Mouse (Mus musculus) midbrain, embryonic 14.5 days (tissue): ENCODE measurements around the gene Ncam2. TPM values are rescaled to one million over a fixed set of nuclear protein-coding genes. Genes with fewer than 3 reads are reported as not detected.

Experiments
- ATAC-seq: fragments of 200-750 bp; cut with Nextera tagmentation; 2 replicates; pipeline ENCODE4 v1.8.0; 2017; ENCODE audit warnings: moderate number of reproducible peaks, moderate library complexity; ENCODE audit not compliant: low FRiP score, low TSS enrichment
- DNase-seq: peaks from one replicate; pipeline ENCODE4 v3.0.0-alpha.2; 2015
- H3K27ac ChIP-seq: fragments of 300-500 bp; sonication (generic); replicated peaks from 2 replicates; pipeline ENCODE4 v1.5.1; 2014; ENCODE audit warnings: mild to moderate bottlenecking, low read depth, low read length, moderate library complexity
- H3K27me3 ChIP-seq: fragments of 300-500 bp; sonication (generic); 2 replicates; pipeline ENCODE4 v1.6.1; 2014; ENCODE audit warnings: low read length, control low read depth, mixed read lengths; ENCODE audit not compliant: control insufficient read depth, insufficient read depth
- H3K36me3 ChIP-seq: fragments of 300-500 bp; sonication (generic); 2 replicates; pipeline ENCODE4 v1.6.1; 2014; ENCODE audit warnings: low read length, control low read depth; ENCODE audit not compliant: control insufficient read depth, insufficient read depth
- H3K4me1 ChIP-seq: fragments of 300-500 bp; sonication (generic); 2 replicates; pipeline ENCODE4 v1.6.1; 2014; ENCODE audit warnings: mild to moderate bottlenecking, antibody characterized with exemption, low read length, control low read depth; ENCODE audit not compliant: control insufficient read depth, insufficient read depth
- H3K4me2 ChIP-seq: fragments of 300-500 bp; sonication (generic); 2 replicates; pipeline ENCODE4 v1.6.1; 2014; ENCODE audit warnings: mild to moderate bottlenecking, low read length, moderate library complexity
- H3K4me3 ChIP-seq: fragments of 300-500 bp; sonication (generic); replicated peaks from 2 replicates; pipeline ENCODE4 v1.5.1; 2014; ENCODE audit warnings: low read depth, low read length
- H3K9ac ChIP-seq: fragments of 300-500 bp; sonication (generic); replicated peaks from 2 replicates; pipeline ENCODE4 v1.6.1; 2014; ENCODE audit warnings: mild to moderate bottlenecking, low read length, moderate library complexity
- H3K9me3 ChIP-seq: fragments of 300-500 bp; sonication (generic); 2 replicates; pipeline ENCODE4 v1.6.1; 2016; ENCODE audit warnings: low read length, control low read depth, mixed read lengths; ENCODE audit not compliant: control insufficient read depth
- WGBS: fragments of 180-500 bp; shearing (Covaris S2); extraction: QIAGEN DNeasy Blood & Tissue Kit; methylation state at CpG from one replicate; pipeline ENCODE4 v1.1.7; 2014; 5-methylcytosine and 5-hydroxymethylcytosine counted together
- polyA plus RNA-seq: library from polyadenylated mRNA; unstranded; fragments of >200 nt; fragmentation: Nextera tagmentation; extraction: Ambion mirVana; gene quantifications from 2 replicates; pipeline ENCODE4 v1.2.1, GENCODE M21; 2014

Gene Ncam2
- polyA plus RNA-seq, 1 experiment from 2014 or later, result 25.0 TPM

DNA sequence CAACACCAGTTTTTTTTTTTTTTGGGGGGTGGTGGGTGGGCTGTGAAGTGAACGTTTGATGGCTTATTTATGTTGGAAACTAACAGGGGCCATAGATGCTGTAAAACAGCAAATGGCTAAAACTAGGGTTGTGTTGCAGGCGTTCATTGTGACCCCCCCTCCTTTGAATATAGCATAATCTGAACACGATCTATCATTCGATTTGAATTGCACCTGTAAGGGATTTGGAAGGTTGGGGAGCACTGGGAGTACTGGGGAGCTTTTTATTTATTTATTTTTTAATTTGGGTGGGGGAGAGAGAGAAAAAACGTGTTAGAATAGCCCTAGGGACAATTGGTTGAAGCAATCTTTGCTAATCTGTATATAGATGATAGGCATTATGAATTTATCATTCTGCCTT lies 974 bp downstream of the Ncam2 start:
- Histone ChIP-seq H3K4me1 (peaks cover 16% of the 10 kb centered on the region), H3K27ac (peak overlapping the region; percentile 88), H3K27me3 (no peaks in the 10 kb centered on the region), H3K4me3 (peak overlapping the region; percentile 61), H3K9ac (peak overlapping the region; percentile 61), H3K4me2 (peak overlapping the region; percentile 66), H3K36me3 (no peaks in the 10 kb centered on the region), H3K9me3 (no peaks in the 10 kb centered on the region)
- DNase-seq (peak; percentile 58), ATAC-seq (no peak)
- WGBS, result 20% methylated on average over 5 of the region's 5 CpGs

DNA sequence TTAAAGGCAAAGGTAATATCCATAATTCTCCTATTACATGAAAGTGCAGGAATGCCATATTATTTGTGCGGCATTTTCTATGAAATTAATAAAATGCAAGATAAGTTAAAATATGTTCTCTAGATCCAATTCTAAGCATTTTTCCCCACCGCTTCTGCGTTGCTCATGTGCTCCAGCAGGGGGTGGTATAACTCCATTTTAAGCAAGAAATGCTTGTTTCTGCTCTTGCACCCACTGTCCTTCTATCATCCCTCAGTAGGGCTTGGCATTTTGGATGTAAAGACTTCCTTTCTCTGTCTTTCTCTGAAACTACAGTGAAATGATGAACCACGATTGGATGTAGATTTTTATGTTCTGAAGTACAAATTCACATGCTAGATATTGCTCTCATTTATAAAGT lies 1.5 kb downstream of the Ncam2 start:
- DNase-seq (peak; percentile 93), ATAC-seq (0 out of 2 replicates have a peak, but pooled peaks have one; percentile 21)
- Histone ChIP-seq H3K36me3 (no peaks in the 10 kb centered on the region), H3K9me3 (no peaks in the 10 kb centered on the region), H3K4me2 (peak overlapping the region; percentile 66), H3K27me3 (no peaks in the 10 kb centered on the region), H3K27ac (peak overlapping the region; percentile 88), H3K9ac (peak overlapping the region; percentile 65), H3K4me3 (peak overlapping the region; percentile 61), H3K4me1 (peaks cover 16% of the 10 kb centered on the region)
- 4% methylated on average over 4 of the region's 4 CpGs for WGBS

DNA sequence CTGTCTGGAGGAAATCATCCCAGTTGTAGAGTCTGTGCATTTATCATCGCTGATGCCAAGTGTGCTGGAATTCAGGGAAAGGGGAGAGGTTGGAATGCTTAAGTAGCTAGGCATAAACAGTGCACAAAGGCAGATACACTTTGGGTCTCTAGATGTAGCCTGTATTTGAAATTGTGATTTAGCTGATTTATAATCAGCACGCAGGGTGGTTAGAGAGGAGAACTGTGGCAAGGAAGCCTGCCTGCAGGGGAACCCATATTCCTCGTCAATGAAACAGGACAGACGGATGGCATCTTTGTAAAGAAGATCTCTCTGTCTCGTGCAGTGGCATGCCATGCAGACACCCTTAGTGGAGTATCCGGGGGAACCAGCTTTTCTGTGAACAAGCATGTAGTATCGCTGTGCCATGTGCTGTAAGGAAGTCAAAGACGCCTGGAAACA lies 2.2 kb downstream of the Ncam2 start:
- Histone ChIP-seq H3K27me3 (no peaks in the 10 kb centered on the region), H3K4me3 (peak overlapping the region; percentile 61), H3K9ac (peak overlapping the region; percentile 65), H3K4me1 (peaks cover 16% of the 10 kb centered on the region), H3K4me2 (peak overlapping the region; percentile 66), H3K27ac (peak overlapping the region; percentile 87), H3K9me3 (no peaks in the 10 kb centered on the region), H3K36me3 (no peaks in the 10 kb centered on the region)
- 20% methylated on average over 8 of the region's 8 CpGs for WGBS
- DNase-seq, result peak; percentile 69
- ATAC-seq, result 0 out of 2 replicates have a peak, but pooled peaks have one; percentile 14

DNA sequence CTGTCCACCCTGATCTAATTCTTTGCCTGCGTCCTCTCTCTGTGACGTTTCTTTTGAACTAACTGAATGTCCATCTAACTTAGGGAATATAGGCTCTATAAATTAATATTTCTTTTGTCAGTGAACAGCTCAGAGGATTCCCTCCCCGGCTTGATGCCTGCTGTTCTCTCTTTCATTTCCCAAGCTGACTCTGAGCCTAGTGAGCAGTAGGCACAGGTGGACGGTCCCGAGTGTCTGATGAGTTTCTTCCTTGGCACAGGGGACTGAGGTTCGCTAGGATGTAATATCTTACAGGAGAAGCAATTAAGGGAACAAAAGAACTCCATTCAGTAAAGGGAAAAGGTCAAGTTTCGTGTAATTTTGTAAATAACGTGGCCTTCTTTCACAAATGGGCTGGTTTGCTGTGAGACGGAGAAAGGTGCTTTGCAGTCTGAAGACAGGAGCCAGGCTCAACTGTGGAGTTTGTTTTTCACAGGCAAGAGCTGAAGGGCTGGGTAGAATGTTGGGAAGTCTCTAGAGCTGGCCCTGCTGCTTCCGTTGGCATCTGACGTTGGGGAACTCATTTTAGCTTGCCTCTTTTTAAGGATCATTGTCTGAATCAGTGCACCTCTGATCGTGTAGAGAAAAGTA lies 4.0 kb downstream of the Ncam2 start:
- H3K4me1 ChIP-seq, result peaks cover 16% of the 10 kb centered on the region
- peak overlapping the region; percentile 25 for H3K4me3 ChIP-seq
- H3K9ac ChIP-seq, result peak overlapping the region; percentile 47
- peak overlapping the region; percentile 66 for H3K4me2 ChIP-seq
- peak; percentile 41 for DNase-seq
- H3K27me3 ChIP-seq, result no peaks in the 10 kb centered on the region
- no peak for ATAC-seq
- no peaks in the 10 kb centered on the region for H3K36me3 ChIP-seq
- H3K9me3 ChIP-seq, result no peaks in the 10 kb centered on the region
- H3K27ac ChIP-seq, result peak overlapping the region; percentile 67; the same call in 1 of the 2 replicates
- 57% methylated on average over 12 of the region's 12 CpGs for WGBS

DNA sequence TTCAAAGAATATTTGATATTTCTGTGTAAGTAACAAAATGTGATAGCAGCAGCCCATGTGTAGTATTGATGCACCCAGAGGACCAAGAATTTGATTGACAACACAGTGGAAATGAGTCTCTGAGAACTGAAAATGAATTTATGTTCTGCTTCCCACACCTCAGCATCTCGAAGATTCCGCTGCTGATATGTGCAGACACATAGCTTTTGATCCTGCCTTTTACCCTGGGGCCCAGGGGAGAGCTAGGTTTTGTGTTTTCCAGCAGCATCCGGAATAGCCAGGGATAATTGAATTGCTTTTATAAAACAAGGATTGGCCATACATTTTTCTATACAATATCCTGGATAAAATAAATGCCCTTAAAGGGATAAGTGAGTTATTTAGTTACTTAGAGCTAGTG lies 20.7 kb downstream of the Ncam2 start:
- Histone ChIP-seq H3K4me2 (no peak overlapping the region), H3K4me3 (no peak overlapping the region), H3K27me3 (no peaks in the 10 kb centered on the region), H3K4me1 (no peaks in the 10 kb centered on the region), H3K9ac (no peak overlapping the region), H3K36me3 (no peaks in the 10 kb centered on the region), H3K27ac (peak overlapping the region; percentile 32; the same call in 1 of the 2 replicates), H3K9me3 (no peaks in the 10 kb centered on the region)
- ATAC-seq (no peak), DNase-seq (peak; percentile 74)
- WGBS, result 20% methylated on average over 3 of the region's 3 CpGs

DNA sequence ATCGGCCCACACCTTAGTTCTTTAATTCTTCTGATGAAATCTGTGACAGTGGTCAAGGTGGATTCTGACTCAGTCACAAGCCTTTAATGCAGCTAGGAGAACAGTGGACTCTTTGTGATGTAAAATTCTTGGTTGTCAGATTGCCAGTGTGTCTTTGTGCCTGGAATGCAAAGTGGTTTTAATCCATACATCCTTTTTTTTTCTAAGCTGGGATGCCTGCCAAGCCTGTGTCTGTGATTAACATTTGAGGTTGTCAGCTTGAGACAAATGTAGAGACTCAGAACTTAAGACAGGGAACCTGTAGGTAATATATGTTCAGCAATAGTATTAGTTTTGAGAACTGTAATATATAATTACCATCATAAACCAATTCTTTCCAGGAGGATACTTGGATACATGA lies 23.3 kb downstream of the Ncam2 start:
- H3K27me3 ChIP-seq, result no peaks in the 10 kb centered on the region
- H3K4me3 ChIP-seq, result no peak overlapping the region
- DNase-seq, result peak; percentile 83
- ATAC-seq, result peak; percentile 68
- no peak overlapping the region for H3K9ac ChIP-seq
- no peaks in the 10 kb centered on the region for H3K9me3 ChIP-seq
- no peak overlapping the region; the same call in 1 of the 2 replicates for H3K27ac ChIP-seq
- H3K36me3 ChIP-seq, result no peaks in the 10 kb centered on the region
- no peaks in the 10 kb centered on the region for H3K4me1 ChIP-seq
- 6% methylated on average over 1 of the region's 1 CpGs for WGBS
- H3K4me2 ChIP-seq, result no peak overlapping the region

DNA sequence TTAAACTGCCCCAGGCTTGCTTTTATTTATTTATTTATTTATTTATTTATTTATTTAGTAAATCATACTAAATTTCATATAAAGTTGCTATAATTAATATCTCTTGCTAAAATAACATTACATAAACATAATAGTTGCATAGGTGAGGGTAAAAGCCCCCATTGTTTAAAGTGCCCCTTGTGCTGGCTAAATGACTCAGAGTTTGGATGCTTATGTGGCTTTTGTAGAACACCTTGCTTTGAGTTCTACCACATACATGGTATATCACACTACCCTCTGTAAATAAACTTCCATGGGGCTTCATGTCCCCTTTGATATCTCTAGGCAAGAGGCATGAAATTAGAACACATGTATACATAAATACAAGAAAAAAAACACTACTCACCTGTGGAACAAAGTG lies 23.8 kb downstream of the Ncam2 start:
- H3K27ac ChIP-seq, result no peak overlapping the region
- no peaks in the 10 kb centered on the region for H3K27me3 ChIP-seq
- DNase-seq (no peak), ATAC-seq (no peak; the same call in 1 of the 2 replicates)
- no peak overlapping the region for H3K4me3 ChIP-seq
- no peaks in the 10 kb centered on the region for H3K9me3 ChIP-seq
- no peaks in the 10 kb centered on the region for H3K36me3 ChIP-seq
- no peaks in the 10 kb centered on the region for H3K4me1 ChIP-seq
- H3K4me2 ChIP-seq, result no peak overlapping the region
- H3K9ac ChIP-seq, result no peak overlapping the region

DNA sequence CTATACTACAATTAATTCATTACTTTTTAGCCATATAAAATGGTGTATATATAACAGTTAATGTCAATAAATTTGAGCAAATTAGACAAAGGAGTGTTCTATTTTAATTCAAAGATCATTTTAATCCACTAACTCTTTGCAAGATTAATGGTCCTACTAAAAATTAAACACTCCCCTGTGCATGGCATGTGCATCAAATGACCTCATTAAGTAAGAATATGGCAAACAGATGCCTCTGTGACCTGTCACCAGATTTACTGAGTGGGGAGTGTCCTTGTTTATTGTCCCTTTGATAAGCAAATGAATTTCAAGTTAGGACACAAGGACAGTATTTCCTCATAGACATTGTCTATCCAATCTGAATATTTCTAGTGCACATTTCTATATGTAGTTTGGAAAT lies 54.4 kb downstream of the Ncam2 start:
- no peak overlapping the region for H3K4me3 ChIP-seq
- ATAC-seq (no peak), DNase-seq (no peak)
- no peak overlapping the region for H3K9ac ChIP-seq
- H3K4me2 ChIP-seq, result no peak overlapping the region
- H3K27ac ChIP-seq, result no peak overlapping the region
- H3K36me3 ChIP-seq, result no peaks in the 10 kb centered on the region
- H3K4me1 ChIP-seq, result no peaks in the 10 kb centered on the region
- no peaks in the 10 kb centered on the region for H3K27me3 ChIP-seq
- no peaks in the 10 kb centered on the region for H3K9me3 ChIP-seq

DNA sequence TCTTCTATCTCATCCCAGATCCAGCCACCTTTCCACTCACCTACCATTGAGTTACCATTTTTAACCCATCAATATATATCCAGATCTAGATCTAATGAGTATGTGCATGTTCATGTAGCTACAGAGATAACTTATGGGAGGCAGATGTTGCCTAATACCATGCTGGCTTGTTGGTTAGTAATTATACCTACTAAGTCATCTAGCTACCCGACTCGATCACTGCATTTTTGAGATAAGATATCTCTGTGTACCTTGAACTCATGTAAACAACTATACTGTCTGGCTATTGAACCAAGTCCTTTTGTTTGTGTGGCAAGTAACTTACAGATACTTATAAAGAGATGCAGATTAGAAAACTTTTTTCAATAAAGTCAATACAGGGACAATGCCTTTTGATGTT lies 59.9 kb downstream of the Ncam2 start:
- Histone ChIP-seq H3K4me1 (no peaks in the 10 kb centered on the region), H3K4me3 (no peak overlapping the region), H3K4me2 (no peak overlapping the region), H3K9me3 (no peaks in the 10 kb centered on the region), H3K27ac (no peak overlapping the region), H3K36me3 (no peaks in the 10 kb centered on the region), H3K9ac (no peak overlapping the region), H3K27me3 (no peaks in the 10 kb centered on the region)
- no peak for DNase-seq
- ATAC-seq, result no peak
- WGBS, result 95% methylated on average over 2 of the region's 2 CpGs
